41 mouse cellular contexts compared by ENCODE assay signal in genomic region chr17:34546797-34547196, GRCm38 (mm10). TPM values are rescaled to one million over a fixed set of nuclear protein-coding genes. Genes with fewer than 3 reads are reported as not detected.
"Had no signal": no experiment of that assay in that cellular context is flagged by ENCODE, and none has a peak within 500 bp of the region (broad histone marks: within the 10 kb centered on the region; RNA-seq: fewer than 3 reads in every experiment).

No protein-coding gene starts in this region.

- H3K27ac ChIP-seq: gastrocnemius, adult 2 months; heart, embryonic 10.5 days; hindbrain, embryonic 10.5 days; hindbrain, embryonic 12.5 days; hindbrain, embryonic 14.5 days; kidney, embryonic 15.5 days; kidney, postnatal 0 days; limb, embryonic 13.5 days; limb, embryonic 15.5 days; liver, embryonic 12.5 days; liver, embryonic 14.5 days had no signal

- H3K4me2 ChIP-seq: heart, embryonic 12.5 days; hindbrain, embryonic 12.5 days; hindbrain, embryonic 14.5 days; kidney, embryonic 15.5 days; limb, embryonic 13.5 days; limb, embryonic 15.5 days; liver, embryonic 12.5 days had no signal

- H3K4me1 ChIP-seq: heart, embryonic 10.5 days; heart, embryonic 12.5 days; hindbrain, embryonic 10.5 days; hindbrain, embryonic 12.5 days; kidney, embryonic 15.5 days; limb, embryonic 13.5 days; limb, embryonic 15.5 days; liver, embryonic 12.5 days had no signal

- DNase-seq: gastrocnemius, adult 2 months; gastrocnemius, postnatal 10 days; gastrocnemius, postnatal 25 days; heart, adult 18-20 months; heart, postnatal 10 days; heart, postnatal 4 days; kidney, adult 11 months; kidney, adult 2 months; kidney, adult 9 months; kidney, postnatal 14 days; kidney, postnatal 36 days; layer of hippocampus, adult 9-11 months; layer of hippocampus, postnatal 36 days; left cerebral cortex, postnatal 4 days had no signal

- H3K9ac ChIP-seq: heart, embryonic 12.5 days; hindbrain, embryonic 12.5 days; hindbrain, embryonic 14.5 days; kidney, embryonic 15.5 days; limb, embryonic 13.5 days; limb, embryonic 15.5 days; liver, embryonic 12.5 days; liver, embryonic 14.5 days had no signal

- H3K4me3 ChIP-seq: gastrocnemius, adult 2 months; heart, embryonic 10.5 days; heart, embryonic 12.5 days; hindbrain, embryonic 10.5 days; hindbrain, embryonic 12.5 days; kidney, embryonic 15.5 days; limb, embryonic 13.5 days; limb, embryonic 15.5 days; liver, embryonic 12.5 days had no signal

- ATAC-seq: hindbrain, embryonic 16.5 days; inflammation-experienced regulatory T-cells, adult 6 months; liver, embryonic 12.5 days had no signal

- H3K36me3 ChIP-seq: heart, embryonic 10.5 days; heart, embryonic 12.5 days; hindbrain, embryonic 10.5 days; hindbrain, embryonic 12.5 days; kidney, embryonic 15.5 days; limb, embryonic 13.5 days; limb, embryonic 15.5 days; liver, embryonic 12.5 days had no signal

- H3K9me3 ChIP-seq: heart, embryonic 10.5 days; heart, embryonic 12.5 days; hindbrain, embryonic 10.5 days; hindbrain, embryonic 12.5 days; kidney, embryonic 15.5 days; limb, embryonic 13.5 days; limb, embryonic 15.5 days; liver, embryonic 12.5 days had no signal

- H3K27me3 ChIP-seq: heart, embryonic 12.5 days; hindbrain, embryonic 12.5 days; kidney, embryonic 15.5 days; limb, embryonic 13.5 days; limb, embryonic 15.5 days; liver, embryonic 12.5 days had no signal

RNA-seq across cellular contexts. Expression of gene Btnl6, which starts 29.6 kb away (rescaled TPM):
- total RNA-seq: gastrocnemius, adult 2 months; gastrocnemius, postnatal 10 days; gastrocnemius, postnatal 25 days; gastrocnemius, postnatal 4 days; granulocyte monocyte progenitor cell, adult 5-6 weeks; heart, adult 18-20 months; heart, adult 8-10 months; heart, postnatal 10 days; heart, postnatal 25 days; heart, postnatal 4 days; layer of hippocampus, adult 18-20 months; layer of hippocampus, adult 8-10 months; layer of hippocampus, postnatal 14 days; layer of hippocampus, postnatal 36 days; left cerebral cortex, adult 8-10 months; left cerebral cortex, postnatal 10 days; left cerebral cortex, postnatal 25 days; left cerebral cortex, postnatal 4 days; liver, adult 2 months had no signal
- polyA plus RNA-seq: frontal cortex, adult 2 months; heart, embryonic 10.5 days; heart, embryonic 12.5 days; heart, embryonic 14.5 days; hindbrain, embryonic 10.5 days; hindbrain, embryonic 12.5 days; hindbrain, embryonic 14.5 days; hindbrain, embryonic 16.5 days; inflammation-experienced regulatory T-cells, adult 6 months; kidney, adult 2 months; kidney, embryonic 15.5 days; kidney, postnatal 0 days; limb, embryonic 11.5 days; limb, embryonic 13.5 days; limb, embryonic 15.5 days; liver, adult 2 months; liver, embryonic 12.5 days; liver, embryonic 14.5 days had no signal
